Mouse (Mus musculus) adrenal gland (tissue): Measurements from ENCODE around the gene Atf5.

Source experiments
- intact Hi-C: fragments of 180-260 bp; cut with DNase I; formaldehyde crosslinking; loops from one replicate; pipeline ENCODE4 v1.15.1; 2025
- microRNA-seq, 2 experiments: library from miRNA; unstranded; fragments of <30 nt; microRNA quantifications; one replicate each; pipeline ENCODE4; 2019

Atf5 gene

DNA sequence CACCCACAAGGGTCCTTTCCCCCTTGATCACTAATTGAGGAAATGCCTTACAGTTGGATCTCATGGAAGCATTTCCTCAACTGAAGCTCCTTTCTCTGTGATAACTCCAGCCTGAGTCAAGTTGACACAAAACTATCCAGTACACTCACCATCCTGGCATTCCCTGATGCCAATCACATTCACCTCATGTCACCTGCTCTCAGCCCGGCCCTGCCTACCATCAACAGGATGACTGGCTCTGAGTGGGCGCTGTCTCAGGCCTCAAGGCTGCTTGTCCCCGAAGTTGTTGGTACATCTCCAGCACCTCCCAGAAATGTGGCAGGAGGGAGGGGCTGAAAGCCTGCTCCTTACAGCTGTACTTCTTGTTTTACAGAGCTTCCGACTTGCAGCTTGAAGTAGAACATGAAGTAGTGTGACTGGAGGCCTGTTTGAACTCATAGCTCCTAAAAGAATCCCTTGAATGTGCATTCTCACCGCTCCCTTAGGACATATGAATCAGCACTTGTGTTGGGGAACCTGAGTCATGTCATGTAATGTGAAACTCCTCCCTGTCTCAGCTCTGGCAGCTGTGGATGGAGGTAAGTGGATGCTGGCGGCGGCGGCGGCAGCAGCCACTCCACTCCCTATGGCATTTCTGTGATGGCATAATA lies 39.5 kb downstream of the Atf5 start:
- intact Hi-C loops, result no loop called here

DNA sequence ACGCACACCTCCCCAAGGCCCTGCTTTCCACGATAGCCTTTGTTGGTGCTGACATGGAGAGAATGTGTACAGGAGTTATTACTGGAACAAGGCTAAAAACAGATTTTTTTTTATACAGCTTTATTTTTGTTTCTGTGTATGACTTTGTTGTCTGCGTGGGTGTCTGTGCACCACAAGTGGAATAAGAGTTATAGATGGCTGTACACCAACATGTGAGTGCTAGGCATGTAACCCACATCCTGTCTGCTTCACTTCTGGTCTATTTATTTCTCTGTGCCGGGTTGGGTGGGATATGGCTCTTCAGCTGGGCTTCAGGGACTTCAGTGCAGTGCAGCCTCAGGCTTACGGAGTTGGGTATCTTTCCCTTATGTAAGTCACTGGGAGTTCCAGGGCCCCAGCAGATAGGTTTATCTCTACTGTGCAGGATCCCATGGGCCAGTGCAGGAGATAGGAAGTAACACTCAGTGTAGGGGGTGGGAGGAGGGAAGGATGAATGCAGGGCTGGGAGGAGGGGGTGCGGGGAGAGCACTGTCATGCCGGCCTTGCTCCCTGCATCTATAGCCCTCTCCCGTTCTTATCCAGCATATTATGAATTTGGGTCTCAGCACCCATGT lies 43.8 kb downstream of the Atf5 start:
- intact Hi-C loops, result loop anchor here (5.0 kb wide), 1 partner anchor 40 kb away; no protein-coding TSS in a partner anchor

DNA sequence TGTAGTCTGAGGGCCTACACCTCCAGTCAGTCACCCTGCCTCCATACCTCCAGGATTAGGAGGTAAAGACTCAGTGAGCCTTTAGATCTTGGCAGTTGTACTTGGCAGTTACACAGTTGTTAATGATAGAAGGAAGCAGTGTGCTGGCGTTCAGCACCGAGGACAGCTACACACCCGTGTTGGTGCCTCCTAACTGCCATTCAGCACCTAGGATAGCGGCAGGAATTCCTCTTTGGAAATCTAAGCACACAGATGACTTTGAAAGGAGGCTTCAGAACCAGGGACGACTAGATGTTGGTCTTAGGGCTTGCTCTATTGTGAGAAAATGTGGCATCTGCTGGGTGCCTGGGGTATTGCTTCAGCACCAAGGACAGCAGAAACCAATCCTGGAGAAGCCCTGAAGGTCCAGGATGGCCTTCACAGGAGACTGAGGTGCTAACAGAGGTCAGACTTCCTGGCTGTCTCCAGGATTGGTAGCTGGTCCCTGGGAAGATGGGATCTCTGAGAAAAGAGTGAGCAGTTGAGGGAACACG lies 46.3 kb downstream of the Atf5 start:
- intact Hi-C loops, result loop anchor here (5.0 kb wide), 1 partner anchor 38 kb away; no protein-coding TSS in a partner anchor

DNA sequence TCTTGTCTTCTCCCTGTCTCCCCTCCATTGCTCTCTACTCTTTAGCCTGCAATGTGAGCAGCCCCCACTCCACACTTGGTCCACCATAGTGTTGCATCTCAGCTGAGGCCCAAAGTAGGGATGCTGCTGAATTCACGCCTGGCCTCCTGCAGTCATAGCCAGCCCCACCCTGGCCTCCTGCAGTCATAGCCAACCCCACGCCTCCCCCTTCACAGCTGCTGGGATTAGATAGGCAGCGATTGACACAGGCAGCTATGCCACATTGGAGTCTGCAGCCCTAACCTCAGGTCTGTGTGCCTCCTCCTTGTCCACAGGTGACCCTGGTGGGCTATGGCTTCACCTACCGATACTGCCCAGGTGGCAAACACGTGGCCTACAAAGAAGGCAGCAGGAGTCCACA lies 48.3 kb downstream of the Atf5 start:
- intact Hi-C loops, result no loop called here

Small RNA genes lying within 50 kb of the gene (microRNA-seq; reads per million reads assigned to microRNA genes)
- 0 reads per million in 2 experiments for gene Mir707
